Mouse (Mus musculus) MEL (cell line): ENCODE measurements at regions not wholly inside any gene's neighbourhood (a gene's known extent, or its start where the extent isn't known, plus 50 kb on each side); places are given as distances from the start of the nearest gene placed in this dataset.

ENCODE experiments used
- DNase-seq: peaks from one replicate; pipeline ENCODE4 v3.0.0; 2011; ENCODE audit warnings: low read depth, low spot score
- H3K27ac ChIP-seq: 2 replicates; pipeline ENCODE4 v1.5.1; 2012; ENCODE audit warnings: low read depth, mild to moderate bottlenecking, control low read depth, low read length, moderate library complexity; ENCODE audit not compliant: control insufficient read depth
- H3K27me3 ChIP-seq, 2 experiments: fragments of 150-350 bp in 1 of 2; sonication (generic) in 1 of 2; 2 replicates each; pipeline ENCODE4 v1.6.1; 2012; ENCODE audit warnings: low read length in 2 of 2, mild to moderate bottlenecking in 2 of 2, improper control_type of control experiment in 1 of 2, moderate library complexity in 1 of 2; ENCODE audit not compliant: insufficient read depth in 2 of 2, control insufficient read depth in 1 of 2
- H3K36me3 ChIP-seq, 2 experiments: 2 replicates each; pipeline ENCODE4 v1.6.1; 2012 to 2014; ENCODE audit warnings: low read length in 2 of 2, improper control_type of control experiment in 1 of 2, inconsistent platforms in 1 of 2, mild to moderate bottlenecking in 1 of 2; ENCODE audit not compliant: insufficient read depth in 2 of 2, control insufficient read depth in 1 of 2
- H3K4me1 ChIP-seq, 2 experiments: fragments of 150-350 bp in 1 of 2; sonication (generic) in 1 of 2; 2 replicates each; pipeline ENCODE4 v1.6.1; 2012; ENCODE audit warnings: low read length in 2 of 2, improper control_type of control experiment in 1 of 2, mild to moderate bottlenecking in 1 of 2; ENCODE audit not compliant: insufficient read depth in 2 of 2, control insufficient read depth in 1 of 2
- H3K4me3 ChIP-seq, 2 experiments: fragments of 150-350 bp in 1 of 2; sonication (generic) in 1 of 2; 2 replicates each; pipeline ENCODE4 v1.5.1; 2012; ENCODE audit warnings: low read depth in 2 of 2, low read length in 2 of 2, mild to moderate bottlenecking in 2 of 2, moderate library complexity in 2 of 2, control low read depth in 1 of 2, improper control_type of control experiment in 1 of 2; ENCODE audit not compliant: control insufficient read depth in 1 of 2, insufficient read depth in 1 of 2
- H3K79me2 ChIP-seq: 2 replicates; pipeline ENCODE4 v1.6.1; 2012; ENCODE audit warnings: mild to moderate bottlenecking, low read length, moderate library complexity; ENCODE audit not compliant: control insufficient read depth, poor library complexity, insufficient read depth
- H3K9ac ChIP-seq: 2 replicates; pipeline ENCODE4 v1.6.1; 2012; ENCODE audit warnings: low read depth, mild to moderate bottlenecking, control low read depth, low read length, moderate library complexity; ENCODE audit not compliant: control insufficient read depth, poor library complexity, severe bottlenecking
- H3K9me3 ChIP-seq: fragments of 150-350 bp; sonication (generic); replicated peaks from 2 replicates; pipeline ENCODE4 v1.6.1; 2012; ENCODE audit warnings: mild to moderate bottlenecking, low read length, improper control_type of control experiment, moderate library complexity; ENCODE audit not compliant: insufficient read depth
- BHLHE40 ChIP-seq: IDR thresholded peaks from 2 replicates; pipeline ENCODE4 v1.6.1; 2012; ENCODE audit warnings: low read depth, mild to moderate bottlenecking, inconsistent platforms, low read length, improper control_type of control experiment, borderline replicate concordance
- CHD1 ChIP-seq: IDR thresholded peaks from 2 replicates; pipeline ENCODE4 v1.6.1; 2012; ENCODE audit warnings: low read depth, mild to moderate bottlenecking, inconsistent platforms, low read length, improper control_type of control experiment
- CHD2 ChIP-seq: IDR thresholded peaks from 2 replicates; pipeline ENCODE4 v1.6.1; 2011; ENCODE audit warnings: low read length, improper control_type of control experiment
- E2F4 ChIP-seq: IDR thresholded peaks from 2 replicates; pipeline ENCODE4 v1.6.1; 2011; ENCODE audit warnings: low read depth, low read length, improper control_type of control experiment, borderline replicate concordance
- ELF1 ChIP-seq: IDR thresholded peaks from 2 replicates; pipeline ENCODE4 v1.6.1; 2014; ENCODE audit warnings: low read depth, mild to moderate bottlenecking, inconsistent platforms, low read length, improper control_type of control experiment, moderate library complexity
- ETS1 ChIP-seq: IDR thresholded peaks from 2 replicates; pipeline ENCODE4 v1.6.1; 2012; ENCODE audit warnings: low read depth, mild to moderate bottlenecking, inconsistent platforms, low read length, improper control_type of control experiment, moderate library complexity
- GATA1 ChIP-seq: IDR thresholded peaks from 2 replicates; pipeline ENCODE4 v1.6.1; 2011; ENCODE audit warnings: low read depth, low read length, improper control_type of control experiment
- HCFC1 ChIP-seq: IDR thresholded peaks from 2 replicates; pipeline ENCODE4 v1.6.1; 2012; ENCODE audit warnings: low read depth, mild to moderate bottlenecking, inconsistent platforms, low read length, improper control_type of control experiment, moderate library complexity
- MAX ChIP-seq: IDR thresholded peaks from 2 replicates; pipeline ENCODE4 v1.6.1; 2011; ENCODE audit warnings: low read length, improper control_type of control experiment
- MXI1 ChIP-seq: IDR thresholded peaks from 2 replicates; pipeline ENCODE4 v1.6.1; 2011; ENCODE audit warnings: mild to moderate bottlenecking, low read depth, low read length, improper control_type of control experiment
- NELFE ChIP-seq: IDR thresholded peaks from 2 replicates; pipeline ENCODE4 v1.6.1; 2011; ENCODE audit warnings: low read depth, low read length, improper control_type of control experiment
- POLR2A ChIP-seq, 2 experiments: IDR thresholded peaks; 2 replicates each; pipeline ENCODE4 v1.6.1; 2011 to 2012; ENCODE audit warnings: low read length in 2 of 2, mild to moderate bottlenecking in 2 of 2, control low read depth in 1 of 2, improper control_type of control experiment in 1 of 2, low read depth in 1 of 2, moderate library complexity in 1 of 2; ENCODE audit not compliant: control insufficient read depth in 1 of 2, insufficient read depth in 1 of 2, poor library complexity in 1 of 2
- POLR2AphosphoS5 ChIP-seq: IDR thresholded peaks from 2 replicates; pipeline ENCODE4 v1.6.1; 2012; ENCODE audit warnings: low read depth, borderline replicate concordance, mild to moderate bottlenecking, inconsistent platforms, low read length, moderate library complexity, mixed read lengths
- SIN3A ChIP-seq: IDR thresholded peaks from 2 replicates; pipeline ENCODE4 v1.6.1; 2012; ENCODE audit warnings: low read length, improper control_type of control experiment, inconsistent platforms
- SMC3 ChIP-seq: IDR thresholded peaks from 2 replicates; pipeline ENCODE4 v1.6.1; 2011; ENCODE audit warnings: low read depth, low read length, improper control_type of control experiment
- TAL1 ChIP-seq: IDR thresholded peaks from 2 replicates; pipeline ENCODE4 v1.6.1; 2012; ENCODE audit warnings: mild to moderate bottlenecking, inconsistent platforms, low read length, moderate library complexity, mixed read lengths
- TCF12 ChIP-seq: IDR thresholded peaks from 2 replicates; pipeline ENCODE4 v1.6.1; 2014; ENCODE audit warnings: low read depth, mild to moderate bottlenecking, inconsistent platforms, low read length, improper control_type of control experiment, moderate library complexity
- UBTF ChIP-seq: IDR thresholded peaks from 2 replicates; pipeline ENCODE4 v1.6.1; 2012; ENCODE audit warnings: low read depth, mild to moderate bottlenecking, inconsistent platforms, low read length, improper control_type of control experiment, moderate library complexity, borderline replicate concordance; ENCODE audit not compliant: insufficient read depth
- USF1 ChIP-seq: IDR thresholded peaks from 2 replicates; pipeline ENCODE4 v1.6.1; 2014; ENCODE audit warnings: low read depth, mild to moderate bottlenecking, inconsistent platforms, low read length, improper control_type of control experiment, moderate library complexity
- ZKSCAN1 ChIP-seq: IDR thresholded peaks from 2 replicates; pipeline ENCODE4 v1.6.1; 2012; ENCODE audit warnings: low read depth, mild to moderate bottlenecking, inconsistent platforms, low read length, improper control_type of control experiment, moderate library complexity
- ZMIZ1 ChIP-seq: IDR thresholded peaks from 2 replicates; pipeline ENCODE4 v1.6.1; 2012; ENCODE audit warnings: low read depth, mild to moderate bottlenecking, inconsistent platforms, low read length, improper control_type of control experiment, moderate library complexity

GRCm38 (mm10) chr14:72227441-72227840 lies 264.2 kb downstream of the Gm9195 start:
- DNase-seq: no peak
- H3K9me3 ChIP-seq: no peaks in the 10 kb centered on the region
- no peaks in the 10 kb centered on the region for H3K27me3 ChIP-seq
- H3K27ac ChIP-seq: no peak overlapping the region
- no peaks in the 10 kb centered on the region for H3K4me1 ChIP-seq
- no peak overlapping the region for H3K9ac ChIP-seq
- H3K79me2 ChIP-seq: no peaks in the 10 kb centered on the region
- TF ChIP-seq POLR2AphosphoS5: no peak
- no peak for TF ChIP-seq MAX
- no peak for TF ChIP-seq ELF1
- TF ChIP-seq MXI1: no peak
- TF ChIP-seq GATA1: no peak
- TF ChIP-seq USF1: no peak
- TF ChIP-seq TAL1: no peak
- TF ChIP-seq HCFC1: no peak
- no peak for TF ChIP-seq TCF12
- TF ChIP-seq CHD2: no peak
- TF ChIP-seq ETS1: no peak
- no peaks in the 10 kb centered on the region for H3K36me3 ChIP-seq
- no peak overlapping the region for H3K4me3 ChIP-seq

GRCm38 (mm10) chr14:72226946-72227345 lies 264.7 kb downstream of the Gm9195 start:
- Histone ChIP-seq H3K4me1 (no peaks in the 10 kb centered on the region), H3K27ac (no peak overlapping the region)
- no peak for TF ChIP-seq ZKSCAN1
- no peak for TF ChIP-seq HCFC1
- no peak for TF ChIP-seq BHLHE40
- no peak for TF ChIP-seq ETS1
- no peak for TF ChIP-seq SMC3
- no peak for TF ChIP-seq CHD1
- no peak for TF ChIP-seq POLR2A (IDR thresholded peaks at IDR 0.05; ENCODE audit: control insufficient read depth in 1 of 2, insufficient read depth in 1 of 2, low read depth in 1 of 2, low read length in 2 of 2, poor library complexity in 1 of 2)
- no peak for TF ChIP-seq MAX
- TF ChIP-seq ZMIZ1: no peak
- TF ChIP-seq TCF12: no peak
- no peak for TF ChIP-seq UBTF
- no peak for TF ChIP-seq NELFE
- TF ChIP-seq CHD2: no peak
- no peak for TF ChIP-seq SIN3A
- TF ChIP-seq E2F4: no peak
- TF ChIP-seq, all 39 proteins: peak for 0
- H3K9me3 ChIP-seq: no peaks in the 10 kb centered on the region
- no peaks in the 10 kb centered on the region for H3K79me2 ChIP-seq
- no peaks in the 10 kb centered on the region for H3K36me3 ChIP-seq
- DNase-seq: no peak
- no peak overlapping the region for H3K9ac ChIP-seq
- no peak overlapping the region for H3K4me3 ChIP-seq
- no peaks in the 10 kb centered on the region for H3K27me3 ChIP-seq
